Mouse (Mus musculus): ENCODE data around the gene Olfr1373.

DNA sequence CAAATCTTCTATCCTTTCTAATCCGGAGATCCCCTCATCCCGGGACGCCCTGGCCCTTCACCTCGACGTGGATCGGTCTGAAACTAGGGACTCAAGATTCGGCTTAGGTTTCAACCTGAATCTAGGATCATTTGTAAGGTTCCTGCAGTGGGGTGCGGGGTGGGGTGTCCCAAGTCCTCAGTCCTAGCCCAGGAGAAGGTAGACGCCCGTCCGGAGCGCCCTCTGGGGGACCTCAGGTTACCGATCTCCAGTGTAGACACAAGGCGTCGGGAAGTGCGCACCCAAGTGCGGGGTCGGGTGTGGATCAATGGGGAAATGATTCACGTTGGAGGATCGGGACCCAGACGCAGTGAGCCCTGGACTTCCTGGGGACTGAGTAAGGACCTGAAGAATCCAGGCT lies 21.8 kb upstream of the Olfr1373 start:
- TF ChIP-seq POLR2A (IDR thresholded peaks at IDR 0.05; ENCODE audit: low read depth, low read length) (no peak), CTCF (IDR thresholded peaks at IDR 0.05; ENCODE audit: borderline replicate concordance, insufficient read depth, low read length) (no peak)
